Mouse (Mus musculus) cerebellum, adult 8-10 months (tissue): ENCODE measurements around the gene Evpl.

Experiments used
- DNase-seq: peaks from one replicate; pipeline ENCODE4 v3.0.0; 2022

Gene Evpl

DNA sequence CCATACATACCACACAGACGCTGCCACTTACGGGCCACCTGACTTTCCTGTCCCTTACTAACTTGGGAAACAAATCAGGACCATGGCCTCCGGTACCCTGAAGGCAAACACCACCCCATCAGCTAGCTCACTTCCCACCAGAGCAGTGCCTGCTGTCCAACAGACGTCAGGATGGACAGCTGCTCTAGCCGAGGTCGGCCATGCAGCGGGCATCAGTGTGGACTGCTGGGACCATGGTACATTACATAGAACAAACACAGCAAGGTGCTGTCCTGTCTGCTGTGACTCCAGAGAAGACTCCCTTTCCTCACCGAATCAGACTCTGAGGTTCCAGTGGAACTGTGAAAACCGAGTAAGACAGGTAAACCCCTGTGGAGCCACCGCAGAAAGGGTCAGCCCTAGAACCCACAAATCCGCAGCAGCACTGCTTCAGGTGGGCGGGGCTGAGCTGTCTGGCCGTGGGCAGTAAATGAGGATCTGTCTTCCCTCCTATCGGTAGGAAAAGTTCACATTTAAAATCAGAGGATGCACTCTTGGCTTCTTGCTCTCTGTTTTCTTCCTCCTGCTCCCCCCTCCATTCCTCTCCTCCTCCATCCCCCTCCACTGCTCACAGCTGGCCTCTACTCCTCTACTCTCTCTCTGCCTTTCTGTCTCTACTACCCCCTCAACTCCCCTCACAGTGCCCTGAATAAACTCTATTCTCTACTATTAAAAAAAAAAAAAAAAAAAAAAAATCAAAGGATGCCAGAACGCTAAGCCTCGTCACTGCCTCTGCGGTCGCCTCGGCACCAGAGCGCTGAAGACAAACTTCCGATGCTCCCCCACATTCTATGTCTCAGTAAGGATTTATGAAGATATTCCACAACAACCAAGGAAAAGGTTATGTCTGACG, 17.5 kb upstream of the Evpl start:
- no peak for DNase-seq

DNA sequence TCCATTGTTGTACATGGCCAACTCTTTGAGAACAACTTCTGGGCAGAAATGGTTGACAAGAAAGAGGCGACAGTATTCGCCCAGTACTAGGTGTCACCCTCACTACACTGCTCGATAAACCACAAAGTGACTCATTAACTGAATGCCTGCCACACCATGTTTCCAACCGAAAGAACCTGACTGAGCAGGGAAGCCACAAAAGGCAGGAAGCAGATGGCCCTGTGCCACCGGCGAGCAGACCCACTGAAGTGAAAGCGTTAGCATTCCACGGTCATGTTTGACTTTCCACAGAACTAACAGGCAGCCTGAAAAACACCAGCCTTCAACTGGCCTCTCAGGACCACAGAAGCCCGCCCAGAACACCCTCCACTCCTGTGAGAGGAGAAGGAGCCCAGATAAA, 16.8 kb upstream of the Evpl start:
- no peak for DNase-seq

DNA sequence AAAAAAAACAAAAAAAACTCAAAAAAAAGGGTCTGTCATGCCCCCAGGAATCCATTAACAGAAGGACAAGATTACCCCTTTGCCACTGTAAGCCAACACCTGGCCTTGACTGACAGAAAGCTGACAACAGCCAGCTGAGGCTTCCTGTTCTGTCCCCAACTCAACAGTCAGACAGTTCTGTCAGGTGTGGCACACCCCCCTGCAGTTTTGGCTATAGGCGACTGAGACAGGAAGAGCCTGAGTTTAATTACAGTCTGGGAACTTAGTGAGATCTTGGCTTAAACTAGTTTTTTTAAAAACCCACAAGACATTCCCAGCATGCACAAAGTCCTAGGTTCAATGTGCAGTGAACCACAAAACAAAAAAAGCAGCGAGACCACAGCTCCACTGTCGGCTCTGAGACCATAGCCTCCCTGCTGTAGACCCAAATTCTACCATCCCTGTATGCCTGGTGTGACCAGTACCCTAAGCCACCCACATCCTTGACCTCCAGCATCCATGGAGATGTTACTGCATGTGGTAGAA, 15.3 kb upstream of the Evpl start:
- no peak for DNase-seq

DNA sequence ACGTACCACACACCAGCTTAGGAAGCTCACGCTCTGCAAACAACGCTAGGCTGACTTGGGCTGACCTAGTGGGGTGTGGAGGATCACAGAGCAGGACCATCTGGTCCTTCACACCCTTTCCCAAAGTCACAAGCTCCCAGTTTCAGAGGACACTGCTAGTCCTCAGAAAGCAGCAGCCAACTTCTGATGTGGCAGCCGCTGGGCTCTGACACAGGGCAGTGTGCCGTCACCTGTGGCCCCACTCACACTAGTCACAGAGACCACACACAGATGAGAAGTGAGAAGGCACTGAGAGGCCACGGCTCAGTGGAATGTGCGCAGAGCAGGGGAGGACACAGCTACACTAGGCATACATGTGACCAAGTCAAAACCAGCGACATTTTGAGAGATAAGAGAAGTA, 13.0 kb upstream of the Evpl start:
- no peak for DNase-seq

DNA sequence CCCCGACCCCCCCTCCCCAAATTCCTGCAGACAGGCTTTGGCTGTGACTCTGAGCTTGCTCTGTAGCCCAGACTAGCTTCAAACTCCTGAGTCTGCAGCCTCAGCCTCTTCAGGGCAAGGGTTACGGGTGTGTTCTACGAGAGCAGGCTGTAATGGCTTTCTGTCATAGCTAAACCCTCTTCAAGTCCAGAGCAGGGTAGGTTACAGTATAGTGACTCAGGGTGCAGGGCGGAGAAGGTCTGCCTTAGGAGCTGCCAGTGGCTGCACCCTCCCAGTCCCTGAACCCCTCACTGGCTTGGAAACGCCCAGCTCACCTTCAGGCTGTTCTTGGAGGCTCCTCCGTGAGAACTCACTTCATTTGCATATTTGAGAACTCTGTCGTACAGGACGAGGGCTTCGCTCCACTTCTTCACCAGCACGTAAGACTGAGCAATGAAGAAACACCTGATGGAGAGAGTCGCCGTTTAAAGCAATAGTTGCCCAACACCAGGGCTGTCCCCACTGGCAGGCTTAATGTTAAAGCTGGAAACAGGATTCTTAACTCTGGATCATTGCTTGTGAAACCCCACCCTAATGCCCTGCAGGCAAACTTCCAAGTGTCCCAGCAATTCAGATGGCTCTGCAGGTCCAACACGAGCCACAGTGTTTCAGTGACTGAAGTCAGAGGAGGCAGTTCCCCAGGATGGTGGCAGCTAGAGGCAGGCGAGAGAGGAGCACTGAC, 9.8 kb upstream of the Evpl start:
- DNase-seq, result no peak

DNA sequence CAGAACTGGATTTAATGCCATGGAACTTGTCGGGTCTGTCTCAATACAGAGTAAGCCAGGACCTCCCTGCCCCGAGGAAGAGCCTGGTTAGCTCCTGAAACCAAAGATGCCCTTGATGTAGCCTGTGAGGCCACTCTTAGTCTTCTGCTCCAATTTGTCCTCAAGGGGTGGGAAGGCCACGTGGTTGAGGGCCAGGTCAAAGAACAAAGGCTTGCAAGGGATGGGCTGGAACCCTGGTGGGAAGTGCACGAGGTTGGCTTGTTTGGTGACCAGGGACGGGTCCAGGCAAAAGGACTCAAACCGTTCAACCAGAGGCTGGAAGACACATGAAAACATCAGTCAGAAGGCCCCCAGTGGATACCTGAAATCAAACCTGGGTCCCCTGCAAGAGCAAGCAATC, 7.7 kb upstream of the Evpl start:
- DNase-seq, result no peak

DNA sequence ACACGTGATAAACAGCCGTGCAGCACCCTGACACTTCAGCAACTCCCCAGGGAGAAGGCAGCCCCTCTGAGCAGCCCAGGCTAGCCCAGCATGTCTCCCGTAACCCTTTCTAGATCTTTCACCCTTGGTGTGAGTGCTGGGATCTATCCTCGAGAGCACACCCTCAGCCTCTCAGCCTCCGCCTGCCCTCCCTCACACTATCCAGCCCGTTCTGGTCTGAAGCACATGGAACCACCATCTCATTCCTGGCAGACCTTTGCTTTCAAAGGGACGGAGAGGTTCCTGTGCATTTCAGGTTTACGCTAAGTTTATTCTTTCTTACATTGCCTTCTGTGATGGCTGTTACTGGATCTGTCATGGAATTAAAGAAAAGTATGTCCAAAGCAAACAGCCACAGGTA, 6.7 kb upstream of the Evpl start:
- no peak for DNase-seq

DNA sequence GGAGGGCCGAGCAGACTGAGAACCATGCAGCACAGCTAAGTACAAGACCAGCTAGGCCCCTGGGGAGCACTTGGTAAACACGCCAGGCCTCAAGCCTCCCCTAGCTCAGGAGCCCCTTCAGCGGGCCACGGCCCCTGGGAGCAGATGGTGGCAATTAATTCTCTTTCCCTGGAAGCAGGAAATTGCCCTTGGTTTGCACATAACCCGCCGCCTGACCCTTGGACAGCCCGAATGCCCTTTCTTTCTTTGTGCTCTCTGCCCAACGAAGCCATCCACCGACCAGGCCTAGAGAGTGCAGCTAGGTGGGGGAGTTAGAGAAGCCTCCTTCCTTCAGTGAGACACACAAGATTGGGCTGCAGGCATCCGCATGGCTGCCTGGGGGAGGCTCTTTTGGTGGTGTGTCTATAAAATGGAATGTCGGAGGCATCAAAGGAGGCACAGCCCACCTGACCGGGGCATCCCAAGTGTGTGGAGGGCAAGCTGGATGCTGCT, 3.9 kb upstream of the Evpl start:
- no peak for DNase-seq

DNA sequence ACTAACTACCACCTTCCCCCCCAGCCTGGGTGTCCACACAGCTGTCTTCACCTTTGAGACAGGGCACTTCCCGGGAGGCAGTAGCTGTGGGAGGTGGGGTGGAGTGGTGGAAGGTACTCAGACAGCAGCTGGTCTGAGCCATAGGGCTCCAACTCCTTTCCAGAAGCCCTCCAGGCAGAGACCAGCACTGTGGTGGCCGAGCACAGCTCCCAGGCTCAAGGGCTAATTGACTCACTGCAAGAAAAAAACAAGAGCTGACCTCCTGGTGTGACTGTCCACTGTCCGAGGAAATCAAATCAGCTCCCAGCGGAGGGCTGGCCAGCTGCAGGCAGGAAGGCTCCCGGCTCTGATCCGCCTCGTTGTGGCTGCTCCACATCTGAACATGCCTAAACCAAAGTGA, 1.9 kb upstream of the Evpl start:
- no peak for DNase-seq

DNA sequence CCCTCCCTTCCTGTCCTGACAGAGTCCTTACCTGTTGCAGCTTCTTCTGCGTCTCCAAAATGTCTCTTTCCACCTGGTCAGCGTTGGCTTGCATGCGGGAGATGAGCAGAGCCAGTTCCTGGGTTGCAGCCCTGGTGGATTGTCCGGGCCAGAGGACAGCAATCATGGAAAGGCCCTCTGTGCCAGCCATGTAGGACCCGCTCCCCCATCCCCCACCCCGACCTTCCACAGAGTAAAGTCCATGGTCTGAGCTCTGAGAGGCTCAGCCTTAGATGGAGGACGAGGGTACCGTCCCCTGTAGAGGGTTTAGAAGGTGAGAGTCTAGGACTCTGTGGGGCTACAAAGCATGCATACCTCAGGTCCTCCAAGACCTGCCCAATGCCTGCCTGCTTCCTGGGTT, 3.0 kb downstream of the Evpl start:
- no peak for DNase-seq

DNA sequence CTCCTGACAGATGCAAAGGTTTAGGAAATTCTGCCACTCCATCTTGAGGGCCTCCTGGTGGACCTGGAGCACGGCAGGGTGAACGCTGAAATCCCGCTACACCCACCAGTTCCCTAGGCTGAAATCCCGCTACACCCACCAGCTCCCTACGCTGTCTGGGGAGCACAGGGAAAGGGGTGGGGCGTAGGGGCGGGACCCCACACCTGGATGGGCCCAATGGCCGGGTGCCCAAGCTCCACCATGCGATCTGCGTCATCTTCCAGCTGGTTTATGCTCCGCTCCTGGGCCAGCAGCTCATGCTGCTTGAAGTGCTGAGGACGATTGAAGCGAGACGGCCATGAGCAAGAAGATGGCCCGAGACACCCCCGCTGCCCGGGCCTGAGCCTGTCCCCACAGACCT, 5.5 kb downstream of the Evpl start:
- no peak for DNase-seq

DNA sequence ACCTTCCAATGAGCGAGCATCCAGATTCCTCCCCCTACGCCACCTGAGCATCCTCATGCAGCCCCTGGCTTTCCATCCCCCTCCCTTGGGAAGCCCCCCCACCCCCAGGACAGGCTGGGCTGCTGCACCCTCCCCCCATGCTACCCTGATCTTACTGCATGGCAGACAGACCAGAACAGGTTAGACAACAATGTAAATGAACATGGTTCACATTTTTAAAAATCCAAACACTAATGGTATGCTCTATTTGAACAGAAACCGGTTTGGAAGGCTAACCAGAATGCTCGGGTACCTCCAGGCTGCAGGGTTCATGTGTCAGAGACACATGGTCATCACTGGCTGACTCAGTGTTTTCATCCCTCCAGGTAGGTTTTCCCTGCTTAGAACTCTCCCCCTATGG, 9.2 kb downstream of the Evpl start:
- DNase-seq, result no peak

DNA sequence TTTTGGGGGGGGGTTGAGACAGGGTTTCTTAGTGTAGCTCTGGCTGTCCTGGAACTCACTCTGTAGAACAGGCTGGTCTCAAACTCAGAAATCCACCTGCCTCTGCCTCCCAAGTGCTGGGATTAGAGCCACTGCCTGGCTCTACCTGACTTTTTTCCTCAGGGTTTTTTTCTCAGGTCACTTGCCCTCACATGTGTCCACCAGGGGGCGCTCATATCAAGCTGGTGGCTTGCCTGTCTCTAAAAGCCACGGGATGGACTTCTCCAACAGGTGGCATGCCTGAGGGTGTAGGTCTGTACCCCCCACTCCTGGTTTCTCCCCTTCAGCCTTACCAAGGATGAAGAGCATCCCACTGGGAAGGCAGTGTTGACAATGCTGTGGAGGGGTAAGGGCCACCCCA, 11.5 kb downstream of the Evpl start:
- peak; percentile 77 for DNase-seq

DNA sequence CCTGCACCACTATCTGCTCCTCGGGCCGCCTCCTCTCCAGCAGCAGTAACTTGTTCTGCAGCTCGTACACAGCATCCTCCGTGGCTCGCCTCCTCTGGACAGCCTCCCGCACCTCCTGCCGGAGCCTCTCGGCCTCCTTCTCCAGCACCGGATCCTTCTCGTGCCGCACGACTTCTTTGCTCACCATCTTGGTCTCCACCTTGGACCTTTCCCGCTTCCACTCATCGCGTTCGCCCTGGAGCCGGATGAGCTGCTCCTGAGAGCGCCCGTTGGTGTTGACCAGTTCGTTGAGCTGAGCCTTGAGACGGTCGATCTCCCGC, 15.2 kb downstream of the Evpl start:
- DNase-seq, result no peak

DNA sequence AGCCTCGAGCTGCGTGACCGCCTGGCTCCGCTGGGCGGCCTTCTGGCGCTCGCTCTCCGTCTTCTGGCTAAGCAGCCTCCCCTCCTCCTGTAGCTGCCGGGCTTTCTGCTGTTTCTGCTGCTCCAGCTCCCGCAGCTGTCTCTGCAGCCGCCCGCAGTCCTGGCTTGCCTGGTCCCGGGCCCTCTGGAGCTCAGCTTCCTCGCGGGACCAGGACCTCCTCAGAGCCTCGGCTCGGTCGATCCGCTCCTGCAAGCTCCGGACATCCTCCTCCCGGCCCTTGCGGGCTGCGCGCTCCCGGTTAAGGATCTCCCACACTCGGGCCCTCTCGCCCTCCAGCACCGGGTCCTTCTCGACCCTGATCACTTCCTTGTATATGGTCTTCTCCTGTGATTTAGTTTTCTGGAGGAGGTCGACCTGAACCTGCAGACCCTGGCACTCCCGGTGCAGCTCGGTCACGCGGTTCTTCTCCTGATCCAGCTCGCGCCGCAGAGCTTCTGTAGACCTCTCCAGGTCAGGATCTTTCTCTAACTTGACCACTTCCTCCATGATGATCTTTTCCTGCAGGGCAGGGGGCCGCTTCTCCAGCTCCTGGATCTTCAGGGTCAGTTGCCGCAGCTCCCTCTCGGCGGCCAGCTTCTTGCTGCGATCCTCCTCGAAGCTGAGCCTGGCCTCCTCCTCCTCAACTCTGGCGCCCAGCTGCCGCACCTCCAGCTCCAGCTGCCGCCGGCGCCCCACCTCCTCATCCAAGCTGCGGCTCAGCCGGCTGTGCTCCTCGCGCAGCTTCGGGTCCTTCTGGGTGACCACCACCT, 15.7 kb downstream of the Evpl start:
- no peak for DNase-seq

DNA sequence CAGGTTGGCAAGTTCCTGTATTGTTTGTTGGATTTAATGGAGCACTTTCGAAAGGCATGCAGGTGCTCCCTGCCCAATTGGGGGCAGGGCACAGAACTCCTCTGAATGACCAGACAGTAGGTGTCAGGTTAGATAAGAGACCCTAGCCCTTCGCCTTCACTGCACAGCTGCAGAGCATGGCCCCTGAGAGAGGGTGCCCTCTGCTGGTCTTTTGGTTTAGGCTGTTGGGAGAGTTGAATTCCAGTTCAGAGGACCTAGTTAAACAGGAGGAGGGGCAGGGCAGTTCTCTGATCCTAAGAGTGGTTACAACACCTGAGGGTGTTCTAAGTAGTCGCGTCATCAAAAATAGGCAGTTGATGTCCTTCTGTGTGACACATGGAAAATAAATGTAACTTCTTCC, 18.0 kb downstream of the Evpl start:
- peak; percentile 28 for DNase-seq

DNA sequence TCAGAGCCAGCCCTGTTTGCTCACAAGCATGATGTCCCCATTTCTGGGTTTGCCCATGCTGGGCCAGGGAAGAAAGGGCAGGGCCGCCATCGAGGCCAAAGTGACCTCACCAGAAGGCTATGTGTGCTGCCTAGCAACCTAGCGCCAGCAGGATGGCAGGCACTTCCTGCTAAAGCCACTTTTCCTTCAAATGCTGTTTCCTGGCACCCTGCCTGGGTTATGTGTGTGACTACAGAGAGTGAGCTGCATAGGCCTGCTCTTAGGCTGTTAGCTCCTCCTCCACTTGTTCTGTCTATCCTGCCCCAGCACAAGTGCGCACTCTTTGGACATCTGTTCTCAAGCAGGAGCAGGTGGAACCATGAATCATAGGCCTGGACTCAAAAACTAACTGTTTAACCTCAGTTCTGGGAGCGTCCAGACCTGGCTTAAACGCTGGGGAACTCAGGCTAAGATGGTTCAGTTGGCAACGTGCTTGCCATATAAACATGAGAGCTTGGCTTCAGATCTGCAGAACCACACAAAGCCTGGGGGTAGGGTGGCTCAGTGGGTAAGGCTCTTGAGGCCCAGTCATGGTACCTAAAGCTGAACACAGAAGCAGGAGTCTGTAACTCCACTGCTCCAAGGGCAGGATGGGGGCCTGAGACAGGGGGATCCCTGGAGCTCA, 19.0 kb downstream of the Evpl start:
- DNase-seq, result peak; percentile 30

DNA sequence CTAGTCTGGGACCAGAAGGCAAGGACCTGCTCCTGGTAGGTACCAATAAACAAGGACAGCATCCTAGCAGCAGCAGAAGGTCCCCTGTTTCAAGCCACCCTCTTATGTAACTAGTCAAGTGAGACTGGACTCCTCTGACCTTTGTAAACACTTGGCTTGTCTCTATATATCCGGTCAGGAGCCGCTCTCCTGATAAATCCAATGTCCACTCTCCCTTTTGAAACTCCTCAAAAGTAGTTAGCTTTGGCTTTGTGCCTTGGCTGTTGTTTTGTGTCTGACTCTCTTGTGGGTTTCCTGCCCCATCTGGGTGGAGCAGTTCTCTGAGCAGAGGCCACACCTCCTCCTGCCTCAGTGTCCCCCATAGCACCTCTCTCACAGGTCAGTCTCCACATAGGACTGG, 19.6 kb downstream of the Evpl start:
- no peak for DNase-seq

DNA sequence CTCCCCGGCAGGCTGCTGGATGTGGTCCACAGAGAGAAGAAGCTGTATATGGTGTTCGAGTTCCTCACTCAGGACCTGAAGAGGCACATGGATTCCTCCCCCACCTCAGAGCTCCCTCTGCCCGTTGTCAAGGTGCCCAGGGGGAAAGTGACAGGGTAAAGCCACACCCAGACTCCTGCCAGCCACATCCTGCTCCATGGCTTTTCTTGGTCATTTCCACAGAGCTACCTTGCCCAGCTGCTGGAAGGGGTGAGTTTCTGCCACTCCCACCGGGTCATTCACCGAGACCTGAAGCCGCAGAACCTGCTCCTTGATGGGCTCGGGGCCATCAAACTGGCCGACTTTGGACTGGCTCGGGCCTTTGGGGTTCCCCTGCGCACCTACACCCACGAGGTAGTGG, 21.3 kb downstream of the Evpl start:
- DNase-seq, result no peak

DNA sequence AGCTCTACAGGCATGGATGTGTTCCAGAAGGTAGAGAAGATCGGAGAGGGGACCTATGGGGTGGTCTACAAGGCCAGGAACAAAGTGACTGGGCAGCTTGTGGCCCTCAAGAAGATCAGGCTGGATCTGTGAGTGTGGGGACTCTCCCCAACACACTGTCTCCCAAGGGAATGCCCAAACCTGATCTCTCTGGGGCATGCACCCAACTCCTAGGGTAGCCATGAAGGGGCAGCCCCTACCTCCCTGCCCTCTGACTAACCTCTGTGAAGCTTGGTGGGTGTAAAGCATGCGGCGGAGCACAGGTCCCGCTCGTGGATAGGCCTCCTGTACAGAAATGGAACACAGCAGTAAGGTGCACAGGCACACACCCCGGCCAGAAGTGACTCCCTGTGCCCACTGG, 21.9 kb downstream of the Evpl start:
- no peak for DNase-seq

DNA sequence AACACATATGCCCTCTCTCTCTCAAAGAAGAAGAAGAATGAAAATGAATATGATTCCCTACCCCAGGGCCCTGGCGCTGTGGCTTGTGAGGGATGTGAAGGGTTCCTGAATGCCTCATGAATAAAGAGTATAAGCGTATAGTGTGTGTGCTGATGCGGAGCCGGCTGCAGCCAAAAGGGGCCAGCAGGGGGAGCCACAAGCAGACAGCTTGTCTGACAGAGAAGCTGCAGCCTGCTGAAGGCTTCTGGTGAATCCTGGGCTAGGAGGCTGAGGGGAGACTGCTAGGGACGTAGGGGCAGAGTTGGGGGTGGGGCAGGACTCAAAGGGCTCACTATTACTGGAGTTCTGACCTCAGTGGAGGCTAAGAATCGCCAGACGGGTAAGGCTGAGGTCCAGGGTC, 22.7 kb downstream of the Evpl start:
- DNase-seq, result no peak

DNA sequence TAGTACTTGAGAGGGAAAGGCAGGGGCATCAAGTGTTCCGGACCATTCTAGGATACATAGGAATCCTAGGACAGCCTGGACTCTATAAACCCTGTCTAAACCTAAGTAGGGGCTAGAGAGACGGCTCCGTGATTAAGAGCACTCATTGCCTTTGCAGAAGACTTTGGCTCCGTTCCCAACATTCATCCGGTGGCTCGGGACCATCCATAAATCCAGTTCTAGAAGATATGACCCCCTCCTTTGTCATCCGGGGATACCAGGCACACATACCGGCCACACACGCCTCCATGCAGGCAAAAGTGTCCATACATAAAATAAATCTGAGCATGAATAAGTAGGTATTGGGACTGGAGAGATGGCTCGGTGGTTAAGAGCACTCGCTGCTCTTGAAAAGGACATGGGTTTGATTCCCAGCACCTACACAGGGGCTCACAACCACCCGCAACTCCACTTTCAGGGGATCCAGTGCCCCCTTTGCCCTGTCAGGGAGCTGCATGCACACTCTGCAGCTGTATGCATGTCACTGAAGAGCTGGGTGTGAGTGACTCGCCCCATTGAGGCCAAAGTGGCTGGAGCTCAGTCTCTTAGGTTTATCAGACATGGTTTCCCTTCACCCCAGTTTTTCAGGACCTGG, 23.9 kb downstream of the Evpl start:
- DNase-seq, result no peak
